Mouse (Mus musculus): ENCODE results near the gene Cgrrf1. TPM values are rescaled to one million over a fixed set of nuclear protein-coding genes. Genes with fewer than 3 reads are reported as not detected.

Cgrrf1 gene
- polyA plus RNA-seq, 1 experiment from 2014 or later = 26.8 TPM

DNA sequence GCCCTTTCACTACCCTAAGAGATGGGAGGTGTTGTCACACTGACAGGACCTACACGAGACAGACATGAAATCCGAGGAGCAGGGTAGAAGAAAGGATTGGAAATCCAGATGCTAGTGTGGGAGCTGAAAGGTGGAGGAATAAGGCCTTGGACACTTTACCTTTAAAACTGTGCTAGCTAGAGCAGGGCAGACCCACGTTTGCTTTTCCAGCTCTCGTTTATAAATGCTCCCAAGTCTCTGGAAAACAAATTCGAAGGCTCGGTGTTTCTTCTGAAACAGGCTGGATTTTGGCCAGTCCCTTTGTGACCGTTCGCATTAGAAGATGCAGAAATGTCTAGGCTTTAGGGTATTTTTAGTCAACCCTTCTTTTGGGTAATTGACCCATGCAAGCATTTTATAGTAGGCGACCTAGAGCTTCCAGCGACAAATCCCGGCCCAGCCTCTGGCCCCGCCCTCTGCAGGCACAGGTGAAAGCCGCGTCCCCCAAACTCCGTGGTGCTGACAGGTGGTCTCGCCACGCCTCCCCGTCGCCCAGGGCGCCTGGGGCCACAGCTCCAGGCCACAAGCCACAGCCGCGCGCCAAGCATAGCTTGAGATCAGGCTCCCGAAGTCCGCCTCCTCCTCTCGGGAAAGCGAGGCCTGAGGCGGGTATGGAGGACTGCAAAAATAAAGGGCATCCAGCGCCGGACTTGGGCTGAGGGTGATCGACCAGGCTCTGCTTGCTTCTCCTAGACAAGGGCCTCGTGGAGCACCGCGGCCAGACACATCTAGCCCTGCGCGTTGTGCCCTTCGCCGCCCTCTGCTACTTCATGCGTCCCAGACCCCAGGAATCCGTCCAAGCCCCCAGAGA is 49.9 kb downstream of the Cgrrf1 start:
- Histone ChIP-seq H3K4me2 (peak overlapping the region; percentile 88), H3K27ac (ENCODE audit: poor library complexity, severe bottlenecking) (peak overlapping the region; percentile 97), H3K27me3 (replicated peaks) (no peaks in the 10 kb centered on the region), H3K9ac (peak overlapping the region; percentile 91), H3K9me3 (replicated peaks) (no peaks in the 10 kb centered on the region), H3K4me1 (replicated peaks) (peaks cover 20% of the 10 kb centered on the region), H3K4me3 (peak overlapping the region; percentile 65), H3K36me3 (no peaks in the 10 kb centered on the region)
- 4% methylated on average over 40 of the region's 40 CpGs for WGBS
- peak; percentile 7; the same call in 1 of the 2 replicates for ATAC-seq (ENCODE audit: insufficient number of reproducible peaks, low FRiP score)

DNA sequence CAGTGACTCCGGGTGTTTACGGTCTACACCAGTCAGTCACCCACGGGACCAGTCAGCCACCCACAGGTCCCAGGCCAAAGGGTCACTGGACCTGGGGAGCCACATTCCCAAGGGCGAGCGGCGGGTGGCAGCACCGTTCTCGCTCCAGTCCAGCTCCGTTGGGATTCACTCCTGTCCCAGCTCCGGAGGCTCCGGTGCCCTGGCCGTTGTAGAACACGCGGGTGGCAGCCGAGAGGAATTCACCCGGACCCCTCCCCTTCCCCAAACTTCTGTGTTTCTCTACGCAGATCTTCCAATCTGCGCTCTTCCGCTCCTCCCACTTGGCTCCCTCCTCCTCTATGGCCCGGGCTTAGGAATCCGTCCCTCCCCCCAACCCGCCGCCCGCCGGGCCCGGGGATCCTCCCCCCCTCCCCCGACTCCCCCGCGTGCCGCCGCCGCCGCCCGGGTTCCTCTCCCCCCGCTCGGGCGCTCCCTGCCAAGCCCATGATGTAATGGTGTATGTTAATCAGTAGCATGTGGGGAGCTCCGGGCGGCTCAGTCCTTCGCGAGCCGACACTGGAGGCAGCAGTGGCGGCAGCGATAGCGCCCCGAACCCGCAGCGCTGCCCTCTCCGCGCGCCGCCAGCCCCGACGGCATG is 50.6 kb downstream of the Cgrrf1 start, which contains the start of gene Samd4:
Gene Samd4 (plus strand): TSS at position 424 of the 637 bp plus-strand sequence.
- Histone ChIP-seq H3K27me3 (replicated peaks) (no peaks in the 10 kb centered on the region), H3K4me3 (peak within 1 kb of the TSS; percentile 65), H3K4me1 (replicated peaks) (peaks cover 27% of the 10 kb centered on the region), H3K36me3 (0 out of 2 replicates have a peak, but pooled peaks cover 3% of the 10 kb centered on the region), H3K9me3 (replicated peaks) (no peaks in the 10 kb centered on the region), H3K27ac (ENCODE audit: poor library complexity, severe bottlenecking) (peak within 1 kb of the TSS; percentile 97), H3K4me2 (peak within 1 kb of the TSS; percentile 88), H3K9ac (peak within 1 kb of the TSS; percentile 91)
- WGBS = under 1% methylated on average over 54 of the region's 54 CpGs
- ATAC-seq (ENCODE audit: insufficient number of reproducible peaks, low FRiP score) = peak; percentile 76

DNA sequence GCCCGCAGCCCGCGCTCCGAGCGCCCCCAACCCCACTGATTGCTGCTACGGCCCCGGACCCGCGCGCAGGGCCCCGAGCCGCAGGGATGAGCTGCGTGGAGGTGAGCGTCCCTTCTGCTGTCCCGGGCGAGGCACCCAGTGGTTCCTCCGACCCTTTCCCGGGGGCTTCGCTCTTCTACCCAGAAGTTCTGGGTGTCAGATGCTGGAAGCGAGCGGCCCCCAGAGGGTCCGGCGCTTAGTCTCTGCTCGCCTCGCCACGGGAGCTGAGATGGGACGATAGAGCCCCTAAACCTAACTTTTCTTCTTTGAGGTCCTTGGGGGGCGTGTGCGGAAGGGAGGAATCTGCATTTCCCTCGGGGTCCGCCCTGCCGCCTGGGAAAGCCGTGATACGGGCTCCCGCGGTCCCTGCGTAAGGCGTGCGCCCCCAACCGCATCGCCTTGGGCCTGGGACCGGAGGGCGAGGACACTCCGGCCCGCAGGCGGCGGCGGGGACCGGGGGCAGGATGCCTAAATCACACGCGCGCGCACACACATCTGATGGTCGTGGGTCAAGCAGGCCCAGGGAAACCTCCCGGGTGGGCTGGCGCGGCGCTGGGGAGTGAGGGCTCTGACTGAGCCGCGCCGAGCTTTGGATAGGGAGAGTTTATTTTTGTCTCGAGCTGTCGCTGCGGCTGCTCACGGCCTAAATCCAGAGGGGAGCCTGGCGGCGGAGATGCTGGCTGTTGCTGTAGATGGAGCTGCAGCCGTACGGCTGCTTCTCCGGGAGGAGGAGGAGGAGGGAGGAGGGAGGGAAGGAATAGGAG is 51.3 kb downstream of the Cgrrf1 start:
- no peaks in the 10 kb centered on the region for H3K27me3 ChIP-seq (replicated peaks)

DNA sequence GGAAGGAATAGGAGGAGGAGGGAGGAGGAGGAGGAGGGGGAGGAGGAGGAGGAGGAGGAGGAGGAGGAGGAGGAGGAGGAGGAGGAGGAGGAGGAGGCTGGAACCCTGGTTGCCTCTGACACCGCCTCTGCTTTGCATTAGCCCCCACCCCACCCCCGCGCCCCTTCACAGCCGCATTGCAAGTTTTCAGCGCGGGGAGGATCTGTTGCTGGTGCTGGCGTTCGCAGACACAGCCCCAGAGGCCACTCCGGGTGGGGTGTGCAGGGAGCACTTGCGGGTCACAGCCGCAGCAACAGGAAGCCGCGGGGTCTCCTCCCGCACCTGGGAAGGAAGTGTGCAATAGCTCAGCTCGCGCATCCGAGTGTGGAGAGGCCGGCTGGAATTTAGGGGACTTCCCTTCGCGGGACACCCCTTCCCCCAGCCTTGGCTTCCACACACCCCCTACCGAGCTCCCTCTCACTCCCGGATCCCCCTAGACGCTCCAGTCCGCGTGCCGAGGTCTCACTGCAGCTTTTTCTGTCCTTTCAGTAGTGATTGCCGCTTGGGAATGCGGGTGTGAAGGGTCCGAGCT is 52.0 kb downstream of the Cgrrf1 start:
- Histone ChIP-seq H3K27ac (ENCODE audit: poor library complexity, severe bottlenecking) (peak overlapping the region; percentile 97), H3K4me3 (peak overlapping the region; percentile 65), H3K4me1 (replicated peaks) (peaks cover 35% of the 10 kb centered on the region), H3K4me2 (peak overlapping the region; percentile 88), H3K9me3 (replicated peaks) (no peaks in the 10 kb centered on the region), H3K27me3 (replicated peaks) (no peaks in the 10 kb centered on the region), H3K9ac (peak overlapping the region; percentile 91), H3K36me3 (peaks cover 10% of the 10 kb centered on the region; the same call in 1 of the 2 replicates)
- WGBS = 1% methylated on average over 29 of the region's 29 CpGs
- ATAC-seq (ENCODE audit: insufficient number of reproducible peaks, low FRiP score) = peak; percentile 3; the same call in 1 of the 2 replicates

More for the DNA sequence above, 51.3 kb downstream of the Cgrrf1 start:
- peak overlapping the region; percentile 97 for H3K27ac ChIP-seq (ENCODE audit: poor library complexity, severe bottlenecking)
- peak overlapping the region; percentile 88 for H3K4me2 ChIP-seq
- WGBS = under 1% methylated on average over 67 of the region's 70 CpGs
- H3K4me3 ChIP-seq = peak overlapping the region; percentile 65
- H3K9ac ChIP-seq = peak overlapping the region; percentile 91
- peak; percentile 19; the same call in 1 of the 2 replicates for ATAC-seq (ENCODE audit: insufficient number of reproducible peaks, low FRiP score)
- H3K4me1 ChIP-seq (replicated peaks) = peaks cover 30% of the 10 kb centered on the region
- H3K36me3 ChIP-seq = 0 out of 2 replicates have a peak, but pooled peaks cover 6% of the 10 kb centered on the region
- H3K9me3 ChIP-seq (replicated peaks) = no peaks in the 10 kb centered on the region

DNA sequence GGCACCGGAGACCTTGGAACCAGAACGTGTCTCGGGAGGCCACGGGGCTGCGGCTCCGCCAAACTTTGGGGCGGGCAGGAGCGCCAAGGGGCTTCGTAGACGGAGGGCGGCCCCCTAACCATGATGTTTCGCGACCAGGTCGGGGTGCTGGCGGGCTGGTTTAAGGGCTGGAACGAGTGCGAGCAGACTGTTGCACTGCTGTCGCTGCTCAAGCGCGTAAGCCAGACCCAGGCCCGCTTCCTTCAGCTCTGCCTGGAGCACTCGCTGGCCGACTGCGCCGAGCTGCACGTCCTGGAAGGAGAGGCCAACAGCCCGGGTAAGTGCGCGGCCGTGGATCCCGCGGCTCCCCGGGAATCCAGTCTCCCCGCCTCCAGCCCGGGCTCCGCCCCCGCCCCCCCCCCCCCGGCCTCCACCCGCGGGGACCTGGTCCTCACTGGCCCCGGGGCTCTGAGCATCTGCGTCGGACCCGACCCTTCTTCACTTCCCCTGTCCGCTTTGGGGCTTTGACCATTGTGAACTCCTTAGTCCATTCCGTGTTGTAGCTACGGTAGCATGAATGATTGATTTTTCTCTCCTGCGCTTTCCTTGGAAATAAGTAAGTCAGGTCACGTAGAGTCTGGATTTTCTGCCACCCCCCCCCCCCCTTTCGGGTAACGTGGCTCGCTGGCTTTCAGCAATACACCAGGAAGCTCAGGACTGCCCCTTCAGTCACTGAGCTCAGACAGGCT is 52.9 kb downstream of the Cgrrf1 start:
- H3K36me3 ChIP-seq = peaks cover 19% of the 10 kb centered on the region
- no peaks in the 10 kb centered on the region for H3K9me3 ChIP-seq (replicated peaks)
- peak; percentile 12; the same call in 1 of the 2 replicates for ATAC-seq (ENCODE audit: insufficient number of reproducible peaks, low FRiP score)
- H3K4me3 ChIP-seq = peak overlapping the region; percentile 65
- peak overlapping the region; percentile 88 for H3K4me2 ChIP-seq
- H3K27ac ChIP-seq (ENCODE audit: poor library complexity, severe bottlenecking) = peak overlapping the region; percentile 97
- peaks cover 43% of the 10 kb centered on the region for H3K4me1 ChIP-seq (replicated peaks)
- peak overlapping the region; percentile 91 for H3K9ac ChIP-seq
- H3K27me3 ChIP-seq (replicated peaks) = no peaks in the 10 kb centered on the region
- WGBS = under 1% methylated on average over 46 of the region's 52 CpGs

DNA sequence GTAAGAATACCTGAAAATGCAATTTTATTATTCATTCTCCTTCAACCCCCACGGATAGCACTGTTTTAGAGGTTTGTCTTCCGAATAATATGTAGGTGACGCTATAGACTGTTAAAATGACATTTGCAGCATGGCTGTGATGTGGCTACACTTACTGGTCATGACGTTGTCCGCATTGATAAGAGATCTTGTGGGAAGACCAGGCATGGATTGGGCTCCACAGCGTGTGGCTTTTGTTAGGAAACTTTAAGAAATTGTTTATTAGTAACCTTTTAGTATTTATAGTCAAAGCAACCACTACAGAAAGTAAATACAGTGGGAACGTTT is 53.5 kb downstream of the Cgrrf1 start:
- H3K27ac ChIP-seq (ENCODE audit: poor library complexity, severe bottlenecking) = peak overlapping the region; percentile 97
- no peaks in the 10 kb centered on the region for H3K27me3 ChIP-seq (replicated peaks)
- peak overlapping the region; percentile 91 for H3K9ac ChIP-seq
- H3K4me1 ChIP-seq (replicated peaks) = peaks cover 47% of the 10 kb centered on the region
- peak overlapping the region; percentile 65 for H3K4me3 ChIP-seq
- WGBS = 1% methylated on average over 7 of the region's 7 CpGs
- no peaks in the 10 kb centered on the region for H3K9me3 ChIP-seq (replicated peaks)
- H3K4me2 ChIP-seq = peak overlapping the region; percentile 88
- ATAC-seq (ENCODE audit: insufficient number of reproducible peaks, low FRiP score) = no peak
- peaks cover 23% of the 10 kb centered on the region for H3K36me3 ChIP-seq

DNA sequence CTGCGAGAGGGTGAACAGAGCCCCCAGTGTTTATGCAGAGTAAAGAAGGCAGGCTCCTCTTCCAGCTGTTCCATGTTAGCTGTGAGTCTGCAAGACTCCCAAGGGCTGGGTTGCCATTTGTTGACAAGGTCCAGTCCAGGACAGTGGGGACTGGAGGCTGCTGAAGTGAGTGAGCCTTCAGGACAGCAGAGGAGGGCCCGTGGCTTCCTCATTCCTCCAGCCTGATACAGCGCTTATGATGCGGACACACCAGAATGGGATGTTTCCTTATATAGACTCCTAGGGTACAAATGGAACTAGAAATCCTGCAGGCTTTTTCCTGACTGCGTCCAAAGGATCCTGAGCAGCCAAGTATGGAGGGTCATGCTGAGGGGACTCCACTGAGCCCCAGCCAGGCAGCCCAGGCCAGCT is 54.0 kb downstream of the Cgrrf1 start:
- 7% methylated on average over 5 of the region's 5 CpGs for WGBS
- H3K27ac ChIP-seq (ENCODE audit: poor library complexity, severe bottlenecking) = peak overlapping the region; percentile 97
- peak overlapping the region; percentile 88 for H3K4me2 ChIP-seq
- H3K9ac ChIP-seq = peak overlapping the region; percentile 91
- H3K27me3 ChIP-seq (replicated peaks) = no peaks in the 10 kb centered on the region
- peak; percentile 23; the same call in 1 of the 2 replicates for ATAC-seq (ENCODE audit: insufficient number of reproducible peaks, low FRiP score)
- H3K9me3 ChIP-seq (replicated peaks) = no peaks in the 10 kb centered on the region
- H3K4me3 ChIP-seq = peak overlapping the region; percentile 65
- H3K4me1 ChIP-seq (replicated peaks) = peaks cover 47% of the 10 kb centered on the region
- H3K36me3 ChIP-seq = peaks cover 25% of the 10 kb centered on the region

DNA sequence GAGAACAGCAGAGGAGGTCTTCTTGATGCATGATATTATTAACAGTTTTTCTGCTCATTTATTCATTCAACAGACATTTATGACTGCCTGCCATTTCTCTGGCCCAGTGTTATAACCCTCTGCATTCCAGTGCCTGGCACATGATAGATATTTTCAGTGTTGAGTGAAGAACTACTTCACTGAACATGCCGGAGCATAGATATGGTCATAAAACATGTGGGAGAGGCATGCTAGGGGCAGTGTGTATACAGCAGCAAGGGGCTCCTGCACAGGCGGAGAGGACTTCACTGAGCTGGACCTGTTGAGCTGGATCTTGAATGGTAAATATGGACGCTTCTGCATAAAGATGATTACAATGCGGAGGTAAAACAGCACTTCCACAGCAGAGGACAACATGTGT is 57.2 kb downstream of the Cgrrf1 start:
- Histone ChIP-seq H3K27me3 (replicated peaks) (no peaks in the 10 kb centered on the region), H3K4me3 (no peak overlapping the region), H3K27ac (ENCODE audit: poor library complexity, severe bottlenecking) (peak overlapping the region; percentile 22; the same call in 1 of the 2 replicates), H3K9me3 (replicated peaks) (no peaks in the 10 kb centered on the region), H3K4me1 (replicated peaks) (peaks cover 52% of the 10 kb centered on the region), H3K36me3 (peaks cover 44% of the 10 kb centered on the region), H3K4me2 (peak overlapping the region; percentile 18; the same call in 1 of the 2 replicates), H3K9ac (peak overlapping the region; percentile 40; the same call in 1 of the 2 replicates)
- 74% methylated on average over 4 of the region's 4 CpGs for WGBS
- ATAC-seq (ENCODE audit: insufficient number of reproducible peaks, low FRiP score) = no peak

DNA sequence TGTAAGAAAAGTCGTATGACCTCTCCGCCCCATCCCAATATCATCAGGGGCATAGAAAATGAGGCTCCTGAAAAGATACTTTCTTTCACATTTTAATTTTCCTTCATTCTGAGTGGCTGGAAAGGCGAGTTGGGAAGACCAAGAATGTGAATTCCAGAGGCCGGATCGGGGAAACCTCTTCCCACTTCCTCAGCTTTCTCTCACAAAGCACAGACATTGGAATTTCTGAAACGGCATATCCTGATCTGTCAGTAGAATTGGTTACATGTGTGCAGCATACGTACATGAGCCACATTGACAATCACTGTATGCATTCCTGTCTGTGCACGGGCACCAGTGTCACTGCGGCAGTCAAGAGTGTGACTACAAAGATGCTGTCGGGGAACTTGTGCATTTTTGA is 62.0 kb downstream of the Cgrrf1 start:
- peak overlapping the region; percentile 31; the same call in 1 of the 2 replicates for H3K27ac ChIP-seq (ENCODE audit: poor library complexity, severe bottlenecking)

DNA sequence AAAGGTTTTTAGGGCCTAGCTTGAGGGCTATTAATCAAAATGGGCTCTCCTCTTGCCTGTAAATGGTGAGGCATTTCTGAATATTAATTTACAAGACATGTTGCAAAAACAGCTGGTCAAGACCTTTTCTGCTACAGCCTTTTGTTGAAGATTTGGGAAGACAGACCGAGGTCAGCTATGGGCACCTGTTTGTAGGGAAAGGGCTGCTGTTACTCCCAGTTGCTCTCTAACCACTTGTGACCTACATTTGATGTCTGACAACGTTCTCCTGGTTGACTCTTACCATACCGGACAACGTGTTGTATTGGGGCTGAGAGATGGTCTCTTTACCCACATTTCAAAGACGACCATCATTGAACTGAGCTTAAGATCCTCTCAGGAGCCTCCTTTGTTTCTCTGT is 66.0 kb downstream of the Cgrrf1 start:
- H3K27me3 ChIP-seq (replicated peaks) = no peaks in the 10 kb centered on the region
- H3K4me2 ChIP-seq = no peak overlapping the region
- no peak for ATAC-seq (ENCODE audit: insufficient number of reproducible peaks, low FRiP score)
- H3K27ac ChIP-seq (ENCODE audit: poor library complexity, severe bottlenecking) = no peak overlapping the region
- H3K9me3 ChIP-seq (replicated peaks) = no peaks in the 10 kb centered on the region
- peaks cover 17% of the 10 kb centered on the region for H3K36me3 ChIP-seq
- WGBS = 85% methylated on average over 5 of the region's 5 CpGs
- peaks cover 72% of the 10 kb centered on the region for H3K4me1 ChIP-seq (replicated peaks)
- no peak overlapping the region for H3K4me3 ChIP-seq
- H3K9ac ChIP-seq = no peak overlapping the region

More for the DNA sequence above, 62.0 kb downstream of the Cgrrf1 start:
- no peak for ATAC-seq (ENCODE audit: insufficient number of reproducible peaks, low FRiP score)
- H3K4me2 ChIP-seq = no peak overlapping the region
- no peaks in the 10 kb centered on the region for H3K9me3 ChIP-seq (replicated peaks)
- H3K36me3 ChIP-seq = peaks cover 49% of the 10 kb centered on the region
- H3K4me3 ChIP-seq = no peak overlapping the region
- peaks cover 65% of the 10 kb centered on the region for H3K4me1 ChIP-seq (replicated peaks)
- no peaks in the 10 kb centered on the region for H3K27me3 ChIP-seq (replicated peaks)
- 74% methylated on average over 10 of the region's 10 CpGs for WGBS
- no peak overlapping the region for H3K9ac ChIP-seq

Measured in heart, embryonic 12.5 days (tissue).